Mouse (Mus musculus) cerebellum, adult 2 months (tissue): ENCODE measurements at regions not wholly inside any gene's neighbourhood (a gene's known extent, or its start where the extent isn't known, plus 50 kb on each side); places are given as distances from the start of the nearest gene placed in this dataset.

Experiments
- DNase-seq, 2 experiments: peaks; one replicate each; pipeline ENCODE4 v3.0.0; 2021
- H3K27ac ChIP-seq: fragments of 200-500 bp; 2 replicates; pipeline ENCODE4 v1.5.1; 2012; ENCODE audit warnings: low read length, control low read depth, inconsistent platforms; ENCODE audit not compliant: insufficient read depth
- H3K27me3 ChIP-seq: fragments of 200-500 bp; 2 replicates; pipeline ENCODE4 v1.6.1; 2012; ENCODE audit warnings: inconsistent platforms, mild to moderate bottlenecking, low read length, moderate library complexity; ENCODE audit not compliant: control insufficient read depth, insufficient read depth
- H3K4me1 ChIP-seq: fragments of 200-500 bp; 2 replicates; pipeline ENCODE4 v1.6.1; 2011; ENCODE audit warnings: low read length; ENCODE audit not compliant: control insufficient read depth, insufficient read depth
- H3K4me3 ChIP-seq: fragments of 200-500 bp; replicated peaks from 2 replicates; pipeline ENCODE3; 2011; ENCODE audit warnings: mild to moderate bottlenecking, low read depth, low read length, control low read depth; ENCODE audit not compliant: insufficient read depth
- CTCF ChIP-seq: fragments of 200-500 bp; IDR thresholded peaks from 2 replicates; pipeline ENCODE4 v1.5.1; 2011; ENCODE audit warnings: low read depth, mild to moderate bottlenecking, control low read depth, low read length, moderate library complexity, borderline replicate concordance; ENCODE audit not compliant: insufficient read depth
- POLR2A ChIP-seq: fragments of 200-500 bp; IDR thresholded peaks from 2 replicates; pipeline ENCODE4 v1.6.1; 2011; ENCODE audit warnings: low read length, control low read depth, borderline replicate concordance; ENCODE audit not compliant: insufficient read depth
- WGBS: fragments of 180-500 bp; shearing (Covaris S2); methylation state at CpG from one replicate; pipeline ENCODE4 v1.1.7; 2018; 5-methylcytosine and 5-hydroxymethylcytosine counted together

DNA sequence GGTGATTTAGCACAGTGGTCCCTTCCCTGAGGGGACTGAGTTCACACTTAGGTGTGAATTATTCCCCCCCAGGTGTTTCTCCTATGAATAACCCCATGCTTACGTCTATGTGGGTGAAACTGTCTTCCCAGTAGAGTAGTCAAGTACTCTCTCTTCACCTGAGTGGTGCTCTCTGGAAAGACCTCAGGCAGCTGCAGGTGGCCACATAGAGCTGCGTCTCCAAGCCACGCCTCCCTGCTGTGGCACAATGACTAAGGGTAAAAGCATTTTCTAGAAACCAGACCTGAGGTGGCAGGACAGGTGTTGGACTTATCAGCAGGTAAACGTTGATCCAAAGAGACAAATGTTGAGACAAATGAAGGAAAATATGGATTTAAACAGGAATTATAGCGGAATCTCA lies 588.3 kb upstream of the Gm19410 start:
- DNase-seq: no peak
- Histone ChIP-seq H3K27ac (no peak overlapping the region), H3K4me3 (no peak overlapping the region), H3K27me3 (no peaks in the 10 kb centered on the region), H3K4me1 (peaks cover 10% of the 10 kb centered on the region)
- WGBS: 77% methylated on average over 5 of the region's 5 CpGs
- no peak for TF ChIP-seq POLR2A
- TF ChIP-seq CTCF: no peak

GRCm38 (mm10) chr8:35180075-35180474 lies 585.5 kb upstream of the Gm19410 start:
- H3K27me3 ChIP-seq: no peaks in the 10 kb centered on the region
- 16% methylated on average over 3 of the region's 3 CpGs for WGBS
- H3K27ac ChIP-seq: no peak overlapping the region
- peaks cover 10% of the 10 kb centered on the region for H3K4me1 ChIP-seq
- TF ChIP-seq POLR2A (no peak), CTCF (no peak)
- DNase-seq: peak; percentile 26 to 61
- no peak overlapping the region for H3K4me3 ChIP-seq

GRCm38 (mm10) chr8:35182141-35182540 lies 583.4 kb upstream of the Gm19410 start:
- TF ChIP-seq CTCF (no peak), POLR2A (no peak)
- Histone ChIP-seq H3K27me3 (no peaks in the 10 kb centered on the region), H3K27ac (no peak overlapping the region), H3K4me1 (peaks cover 10% of the 10 kb centered on the region), H3K4me3 (no peak overlapping the region)
- WGBS: 96% methylated on average over 4 of the region's 4 CpGs
- DNase-seq: no peak

DNA sequence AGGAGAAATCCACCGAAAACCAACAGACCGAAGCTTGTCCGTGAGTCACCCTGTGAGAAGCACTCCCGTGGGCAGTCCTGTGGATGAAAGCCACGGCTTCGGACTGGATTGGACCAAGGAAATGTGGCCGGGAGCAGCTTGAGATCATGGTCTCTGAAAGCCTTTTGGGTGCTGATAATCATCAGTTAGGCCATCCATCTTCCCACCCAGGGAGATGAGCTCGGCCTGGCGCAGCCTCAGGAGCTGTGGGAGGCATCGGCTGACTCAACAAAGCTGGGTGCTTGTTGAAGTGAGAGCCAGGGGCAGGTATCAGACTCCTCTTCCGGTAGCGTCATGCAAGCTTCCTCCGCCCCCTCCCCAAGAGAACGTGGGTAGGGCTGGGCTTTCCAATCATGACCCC lies 582.2 kb upstream of the Gm19410 start:
- no peak for DNase-seq
- WGBS: 89% methylated on average over 14 of the region's 14 CpGs

GRCm38 (mm10) chr8:35185165-35185564 lies 580.4 kb upstream of the Gm19410 start:
- WGBS: 89% methylated on average over 10 of the region's 10 CpGs
- Histone ChIP-seq H3K4me1 (peaks cover 6% of the 10 kb centered on the region; the same call in 1 of the 2 replicates), H3K4me3 (no peak overlapping the region), H3K27ac (no peak overlapping the region), H3K27me3 (no peaks in the 10 kb centered on the region)
- TF ChIP-seq CTCF (no peak), POLR2A (no peak)
- DNase-seq: no peak

More for the DNA sequence above, 582.2 kb upstream of the Gm19410 start:
- peaks cover 10% of the 10 kb centered on the region for H3K4me1 ChIP-seq
- TF ChIP-seq POLR2A (no peak), CTCF (no peak)
- no peak overlapping the region for H3K4me3 ChIP-seq
- no peaks in the 10 kb centered on the region for H3K27me3 ChIP-seq
- no peak overlapping the region for H3K27ac ChIP-seq

DNA sequence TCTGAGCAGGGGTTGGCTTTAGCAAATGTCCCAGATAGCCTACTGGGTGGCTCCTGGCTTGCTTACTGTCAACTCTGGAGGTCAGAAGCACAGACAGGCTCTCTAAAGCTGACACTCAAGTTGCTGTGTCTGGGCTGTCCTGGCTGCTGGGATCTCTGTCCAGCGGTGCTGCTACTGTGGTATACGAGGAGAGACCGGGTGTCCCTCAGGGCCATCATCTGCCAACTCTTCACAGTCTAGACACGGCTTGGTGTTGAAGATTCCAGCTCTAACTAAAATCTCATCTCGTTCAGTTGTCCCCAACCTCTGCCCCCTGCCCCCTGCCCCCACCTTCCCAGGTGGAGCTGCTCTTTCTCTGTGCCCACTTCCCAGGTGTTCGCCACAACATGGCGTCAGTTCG lies 577.1 kb upstream of the Gm19410 start:
- DNase-seq: no peak
- 85% methylated on average over 8 of the region's 8 CpGs for WGBS
- TF ChIP-seq CTCF: no peak
- no peaks in the 10 kb centered on the region; the same call in 1 of the 2 replicates for H3K4me1 ChIP-seq
- H3K4me3 ChIP-seq: no peak overlapping the region
- H3K27me3 ChIP-seq: no peaks in the 10 kb centered on the region
- H3K27ac ChIP-seq: no peak overlapping the region

DNA sequence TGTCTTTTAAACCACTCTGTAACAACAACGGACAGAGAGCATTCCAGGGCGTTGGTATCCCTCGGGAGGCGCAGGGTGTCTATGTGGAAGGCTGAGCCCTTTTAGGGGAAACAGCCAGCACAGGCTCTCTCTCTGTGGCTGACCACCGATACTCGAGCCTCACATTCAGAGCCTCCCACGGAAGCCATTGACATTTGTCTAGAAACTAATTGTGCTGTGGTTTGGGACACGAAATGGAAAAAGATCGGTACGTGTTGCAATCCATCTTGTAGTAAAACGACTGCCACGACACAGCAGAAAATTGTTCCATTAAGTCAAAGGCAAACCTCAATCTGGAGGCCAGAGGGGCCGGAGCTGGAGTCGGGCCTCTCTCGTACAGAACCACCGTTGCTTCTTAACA lies 575.9 kb upstream of the Gm19410 start:
- no peaks in the 10 kb centered on the region; the same call in 1 of the 2 replicates for H3K4me1 ChIP-seq
- H3K27me3 ChIP-seq: no peaks in the 10 kb centered on the region
- DNase-seq: no peak
- TF ChIP-seq POLR2A: no peak
- TF ChIP-seq CTCF: no peak
- H3K27ac ChIP-seq: no peak overlapping the region
- no peak overlapping the region for H3K4me3 ChIP-seq
- WGBS: 91% methylated on average over 16 of the region's 16 CpGs

DNA sequence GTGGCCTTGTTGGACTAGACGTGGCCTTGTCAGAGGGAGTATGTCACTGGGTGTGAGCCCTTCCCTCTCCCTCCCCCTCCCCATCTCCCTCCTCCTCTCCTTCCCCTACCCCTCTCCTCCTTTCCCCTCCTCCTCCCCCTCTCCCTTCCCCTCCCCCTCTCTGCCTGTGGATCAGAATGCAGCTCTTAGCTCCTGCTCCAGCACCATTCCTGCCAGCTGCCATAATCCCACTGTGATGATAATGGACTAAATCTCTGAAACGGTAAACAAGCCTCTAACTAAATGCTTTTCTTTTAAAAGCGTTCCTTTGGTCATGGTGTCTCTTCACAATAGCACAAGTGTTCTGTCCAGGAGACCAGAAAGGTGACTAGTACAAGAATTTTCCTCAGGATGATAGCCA lies 573.1 kb upstream of the Gm19410 start:
- no peaks in the 10 kb centered on the region; the same call in 1 of the 2 replicates for H3K4me1 ChIP-seq
- no peak overlapping the region for H3K4me3 ChIP-seq
- no peak overlapping the region for H3K27ac ChIP-seq
- no peak for TF ChIP-seq POLR2A
- 68% methylated on average over 3 of the region's 3 CpGs for WGBS
- DNase-seq: no peak
- H3K27me3 ChIP-seq: no peaks in the 10 kb centered on the region
